In the genomic region with DNA sequence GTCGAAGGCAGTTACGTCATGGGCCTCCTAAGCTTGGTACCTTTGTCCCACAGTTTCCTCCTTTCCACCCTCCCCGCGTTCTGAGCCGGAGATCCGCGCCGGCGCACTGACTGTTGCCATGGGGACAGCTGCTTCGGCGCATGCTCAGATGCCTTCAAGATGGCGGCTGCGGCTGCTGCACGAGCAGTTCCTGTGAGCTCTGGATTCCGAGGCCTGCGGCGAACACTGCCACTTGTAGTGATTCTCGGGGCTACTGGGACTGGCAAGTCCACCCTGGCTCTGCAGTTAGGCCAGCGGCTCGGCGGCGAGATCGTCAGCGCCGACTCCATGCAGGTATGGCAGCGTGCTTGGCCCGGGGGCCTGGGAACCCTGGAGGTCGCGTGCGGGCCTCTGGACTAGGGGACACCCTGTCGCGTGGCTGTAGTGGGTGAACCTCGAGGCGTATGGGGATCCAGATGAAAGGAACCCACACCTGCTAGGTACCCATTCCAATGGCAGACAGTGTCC, we compare ENCODE assay signal across 8 mouse cellular contexts. TPM values are rescaled to one million over a fixed set of nuclear protein-coding genes. Genes with fewer than 3 reads are reported as not detected.
DNase-seq lines count a peak whose midpoint lies in the region; ATAC-seq lines count a peak whose summit lies in the region.

Trit1 (plus strand) TSS at position 147 of the 507 bp plus-strand sequence.

- peak within 1 kb of the TSS; percentile 92 for H3K9ac ChIP-seq in heart, embryonic 12.5 days
- H3K9ac ChIP-seq in liver, embryonic 12.5 days = peak within 1 kb of the TSS; percentile 81
- H3K9ac ChIP-seq in stomach, embryonic 15.5 days = peak within 1 kb of the TSS; percentile 75

- under 1% methylated on average over 34 of the region's 34 CpGs for WGBS in heart, embryonic 12.5 days
- under 1% methylated on average over 34 of the region's 34 CpGs for WGBS in liver, embryonic 12.5 days (ENCODE audit: insufficient replicate concordance)
- under 1% methylated on average over 34 of the region's 34 CpGs for WGBS in stomach, embryonic 15.5 days

- no peaks in the 10 kb centered on the region for H3K9me3 ChIP-seq in heart, embryonic 12.5 days (replicated peaks)
- H3K9me3 ChIP-seq in liver, embryonic 12.5 days (replicated peaks) = no peaks in the 10 kb centered on the region
- H3K9me3 ChIP-seq in stomach, embryonic 15.5 days = no peaks in the 10 kb centered on the region

- H3K4me1 ChIP-seq in heart, embryonic 12.5 days (replicated peaks) = peaks cover 22% of the 10 kb centered on the region
- peaks cover 30% of the 10 kb centered on the region for H3K4me1 ChIP-seq in liver, embryonic 12.5 days
- H3K4me1 ChIP-seq in stomach, embryonic 15.5 days = peaks cover 19% of the 10 kb centered on the region

- peaks cover 14% of the 10 kb centered on the region for H3K36me3 ChIP-seq in heart, embryonic 12.5 days
- H3K36me3 ChIP-seq in liver, embryonic 12.5 days = peaks cover 14% of the 10 kb centered on the region
- H3K36me3 ChIP-seq in stomach, embryonic 15.5 days = no peaks in the 10 kb centered on the region

- H3K27ac ChIP-seq in heart, embryonic 12.5 days (ENCODE audit: poor library complexity, severe bottlenecking) = peak within 1 kb of the TSS; percentile 81
- H3K27ac ChIP-seq in liver, embryonic 12.5 days = peak within 1 kb of the TSS; percentile 79
- H3K27ac ChIP-seq in stomach, embryonic 15.5 days = peak within 1 kb of the TSS; percentile 79

- peak; percentile 96 for DNase-seq in CD4-positive helper T cell, adult 2 months (ENCODE audit: low read depth, low spot score)
- peak; percentile 94 for DNase-seq in brain, embryonic 18.5 days (ENCODE audit: low read depth, low spot score)
- peak; percentile 96 for DNase-seq in kidney, postnatal 10 days
- DNase-seq in natural killer cell, adult 2 months (ENCODE audit: low spot score in 2 of 2) = peak; percentile 91 to 94

- peak; percentile 98 for ATAC-seq in erythroid progenitor cell, adult 5-6 weeks (replicated peaks; ENCODE audit: low FRiP score, poor library complexity, severe bottlenecking)
- ATAC-seq in heart, embryonic 12.5 days (ENCODE audit: insufficient number of reproducible peaks, low FRiP score) = peak; percentile 95
- peak; percentile 94 for ATAC-seq in liver, embryonic 12.5 days
- ATAC-seq in stomach, embryonic 15.5 days (ENCODE audit: insufficient read depth, low FRiP score, low read depth) = peak; percentile 91

- H3K4me3 ChIP-seq in heart, embryonic 12.5 days = peak within 1 kb of the TSS; percentile 92
- H3K4me3 ChIP-seq in liver, embryonic 12.5 days = peak within 1 kb of the TSS; percentile 85
- peak within 1 kb of the TSS; percentile 70 for H3K4me3 ChIP-seq in stomach, embryonic 15.5 days (replicated peaks)

- no peaks in the 10 kb centered on the region for H3K27me3 ChIP-seq in heart, embryonic 12.5 days (replicated peaks)
- peaks cover 5% of the 10 kb centered on the region; the same call in 1 of the 2 replicates for H3K27me3 ChIP-seq in liver, embryonic 12.5 days (replicated peaks)
- no peaks in the 10 kb centered on the region for H3K27me3 ChIP-seq in stomach, embryonic 15.5 days (replicated peaks)

- H3K4me2 ChIP-seq in heart, embryonic 12.5 days = peak within 1 kb of the TSS; percentile 92
- H3K4me2 ChIP-seq in liver, embryonic 12.5 days = peak within 1 kb of the TSS; percentile 79
- H3K4me2 ChIP-seq in stomach, embryonic 15.5 days = peak within 1 kb of the TSS; percentile 73

RNA-seq across cellular contexts. Expression of gene Trit1, which starts in this region (rescaled TPM):
- total RNA-seq in erythroid progenitor cell, adult 5-6 weeks (2015; ENCODE audit: low replicate concordance) = 1.3 and 3.6 TPM in 2 replicates
- 6.0 and 9.9 TPM in 2 replicates for total RNA-seq in erythroid progenitor cell, adult 5-6 weeks (2017; ENCODE audit: low replicate concordance)
- 13.4 and 14.3 TPM in 2 replicates for polyA plus RNA-seq in heart, embryonic 12.5 days (2016; fragmentation: Nextera tagmentation; extraction: Ambion mirVana)
- 8.9 and 10.9 TPM in 2 replicates for polyA plus RNA-seq in liver, embryonic 12.5 days (2016; fragmentation: Nextera tagmentation; extraction: Ambion mirVana)
- 18.3 and 20.4 TPM in 2 replicates for polyA plus RNA-seq in stomach, embryonic 15.5 days (2015; fragmentation: Nextera tagmentation; extraction: Ambion mirVana)

Comparison
In these comparisons a context has a peak if more than half of its experiments do, and no peak if none do; other contexts are left out.
1. Peak in every context shown above with its lines: DNase-seq, ATAC-seq, H3K4me3 ChIP-seq and H3K27ac ChIP-seq.